Comparison of ENCODE assay signal across 7 mouse cellular contexts in genomic region chr14:32960481-32960880, GRCm38 (mm10). TPM values are rescaled to one million over a fixed set of nuclear protein-coding genes. Genes with fewer than 3 reads are reported as not detected.
DNase-seq lines count a peak whose midpoint lies in the region; ATAC-seq lines count a peak whose summit lies in the region.

No protein-coding gene starts in this region.

- peak; percentile 65 for ATAC-seq in megakaryocyte progenitor cell, adult 5-6 weeks (replicated peaks; ENCODE audit: poor library complexity)

- intact Hi-C loops in heart, postnatal 10 days (cut with DNase I) = loop anchor here (1.0 to 10.0 kb wide), 7 partner anchors 72 to 426 kb away; partner anchors contain the start of gene Vstm4

- peak; percentile 6 for DNase-seq in MEL-GATA-1-ER (ENCODE audit: extremely low read depth, low read depth)
- peak; percentile 71 for DNase-seq in adrenal gland, postnatal 25 days
- peak; percentile 62 for DNase-seq in embryo, embryonic 9.5 days (ENCODE audit: extremely low spot score)
- DNase-seq in heart, postnatal 10 days = peak; percentile 80 to 86
- DNase-seq in layer of hippocampus, postnatal 14 days (ENCODE audit: low spot score in 2 of 2) = peak; percentile 73 to 78
- peak; percentile 9 to 13 for DNase-seq in spleen, postnatal 36 days (ENCODE audit: low spot score in 2 of 2)

RNA-seq across cellular contexts. Expression of gene Lrrc18, which starts 30.7 kb away (rescaled TPM):
- 0.79 and 1.2 TPM in 2 replicates for total RNA-seq in adrenal gland, postnatal 25 days (2021)
- total RNA-seq in heart, postnatal 10 days (2021) = under 1 TPM; 0.35 to 0.45 TPM
- under 1 TPM; 0.36 to 0.44 TPM for total RNA-seq in layer of hippocampus, postnatal 14 days (2021)
- not detected in 2 replicates for total RNA-seq in megakaryocyte progenitor cell, adult 5-6 weeks (2015)
- total RNA-seq in megakaryocyte progenitor cell, adult 5-6 weeks (2017) = 0.21 TPM in 1 of 2 replicates, not detected in the other

Comparison
In these comparisons a context has a peak if more than half of its experiments do, and no peak if none do; other contexts are left out.
1. Peak in every context shown above with its lines: DNase-seq and ATAC-seq.
2. DNase-seq: peak in every context shown above with its lines; median percentile 83 in heart, postnatal 10 days; 76 in layer of hippocampus, postnatal 14 days; 71 in adrenal gland, postnatal 25 days; 62 in embryo, embryonic 9.5 days; 11 in spleen, postnatal 36 days; 6 in MEL-GATA-1-ER.